Mouse (Mus musculus) frontal cortex, postnatal 10 days (tissue): ENCODE measurements around the gene Ahnak.
A peak's percentile ranks its signal among the peaks of the same experiment; 100 is the strongest.
"Not testable (repeated sequence)": the region's sequence is repeated elsewhere in the genome, so short reads cannot be mapped to it uniquely, and the experiment has no call there.

ENCODE experiments used
- DNase-seq, 2 experiments: peaks; one replicate each; pipeline ENCODE4 v3.0.0; 2022; ENCODE audit warnings: low spot score in 2 of 2, mixed read lengths in 1 of 2

Gene Ahnak

GRCm38 (mm10) chr19:8994813-8995607 is 5.9 kb downstream of the Ahnak start:
- DNase-seq, result no peak

GRCm38 (mm10) chr19:8996601-8997000 is 7.5 kb downstream of the Ahnak start:
- DNase-seq, result no peak

GRCm38 (mm10) chr19:8997546-8997945 is 8.5 kb downstream of the Ahnak start:
- peak; percentile 40 to 43 for DNase-seq

DNA sequence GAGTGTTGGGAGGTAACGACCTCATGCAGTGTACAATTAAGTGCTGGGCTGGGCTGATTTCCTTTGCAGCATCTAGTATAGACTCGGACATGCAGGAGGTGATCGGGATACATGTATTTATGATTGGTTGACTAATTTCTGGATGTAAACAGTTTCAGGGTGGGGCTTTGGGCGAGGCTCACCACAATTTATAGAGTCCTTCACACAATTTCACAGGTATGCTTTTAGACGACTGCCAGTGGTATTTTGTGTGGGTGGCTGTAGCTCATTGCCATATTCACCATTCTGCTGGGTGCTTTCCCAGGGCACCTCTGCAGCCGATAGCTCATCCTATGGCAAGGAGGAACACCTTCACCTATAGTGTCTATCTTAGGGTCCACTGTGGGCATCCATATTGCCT is 9.5 kb downstream of the Ahnak start:
- DNase-seq, result no peak

GRCm38 (mm10) chr19:8999223-8999622 is 10.1 kb downstream of the Ahnak start:
- no peak for DNase-seq

DNA sequence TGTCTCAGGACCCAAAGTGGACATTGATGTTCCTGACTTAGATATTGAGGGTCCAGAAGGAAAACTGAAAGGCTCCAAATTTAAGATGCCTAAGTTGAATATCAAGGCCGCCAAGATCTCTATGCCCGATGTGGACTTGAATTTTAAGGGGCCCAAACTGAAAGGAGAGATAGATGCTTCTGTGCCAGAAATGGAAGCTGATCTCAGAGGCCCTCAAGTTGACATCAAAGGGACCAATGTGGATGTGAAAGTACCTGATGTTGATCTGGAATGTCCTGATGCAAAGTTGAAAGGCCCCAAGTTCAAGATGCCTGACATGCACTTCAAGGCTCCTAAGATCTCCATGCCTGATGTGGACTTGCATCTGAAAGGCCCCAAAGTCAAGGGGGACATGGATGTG is 17.8 kb downstream of the Ahnak start:
- DNase-seq, result not testable (repeated sequence)

- no peak for DNase-seq
These were observed 30.2 kb downstream of the Ahnak start for GRCm38 (mm10) chr19:9019298-9019697.

DNA sequence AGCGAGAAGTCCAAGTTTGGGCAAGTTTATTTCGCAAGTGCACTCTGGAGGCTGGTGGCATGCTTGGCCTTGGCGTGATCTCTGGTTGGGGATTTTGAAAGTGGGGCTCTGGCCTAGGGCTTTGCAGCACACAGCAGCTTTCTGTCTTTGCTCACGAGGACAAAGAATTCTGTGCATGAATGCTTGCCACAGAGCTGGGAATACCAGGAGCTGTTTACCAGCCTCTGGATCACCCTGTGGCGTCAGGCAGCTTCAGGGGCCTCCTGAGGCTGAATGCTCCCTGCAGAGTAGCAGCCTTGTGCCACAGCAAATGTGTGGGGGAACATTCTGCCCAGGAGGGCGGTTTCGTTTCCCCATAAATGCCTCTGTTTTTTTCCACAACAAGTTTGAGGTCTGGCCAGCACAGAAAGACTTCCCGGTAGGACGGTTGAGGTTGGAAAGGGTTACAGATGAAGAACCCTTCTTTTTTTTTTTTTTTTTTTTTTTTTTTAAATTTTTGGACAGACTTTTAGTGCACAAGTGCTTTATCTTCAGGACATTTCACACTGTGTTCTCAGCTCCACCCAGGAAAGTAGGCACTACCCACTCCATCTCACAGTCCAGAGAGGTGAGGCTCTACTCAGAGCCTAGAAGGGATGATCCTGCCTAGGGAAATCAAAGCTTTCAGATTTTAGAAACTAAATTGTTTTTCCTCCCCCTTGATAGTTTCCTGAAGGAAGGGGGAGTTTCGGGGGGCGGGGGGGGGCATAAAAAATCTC is 34.1 kb downstream of the Ahnak start:
- DNase-seq, result peak in 1 of 2 experiments; percentile 14

DNA sequence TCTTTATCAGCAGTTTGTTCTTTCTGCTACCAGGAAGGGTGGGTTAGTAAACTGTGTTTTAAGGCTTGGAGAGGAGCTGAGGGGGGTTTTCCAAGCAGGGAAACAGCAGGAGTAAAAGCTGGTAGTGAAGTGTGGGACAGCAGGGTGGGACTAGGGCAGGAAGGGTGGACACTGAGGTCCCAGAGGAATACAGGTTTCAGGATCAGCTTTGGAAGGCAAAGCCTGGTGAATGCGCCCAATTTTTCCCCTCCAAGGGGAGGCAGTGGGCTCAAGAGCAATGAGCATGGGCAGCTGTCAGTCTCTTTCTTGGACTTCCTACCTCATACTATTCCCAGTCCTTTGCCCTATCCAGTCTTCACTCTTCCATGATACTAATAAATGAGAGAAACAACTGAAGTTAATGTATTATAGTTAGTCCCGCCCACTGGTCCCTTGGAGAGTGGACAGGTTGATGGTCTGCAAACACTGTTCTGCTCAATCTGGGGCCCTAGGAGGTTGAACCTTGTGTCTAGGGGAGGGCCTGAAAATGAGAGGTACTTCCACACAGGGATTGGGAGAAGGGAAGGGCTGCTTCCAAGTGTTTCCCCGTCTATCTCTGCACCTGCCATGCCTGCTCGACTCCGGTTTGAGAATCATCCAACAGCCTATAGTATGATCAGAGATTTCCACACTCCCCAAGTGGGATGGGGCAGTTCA is 36.6 kb downstream of the Ahnak start:
- no peak for DNase-seq

- no peak for DNase-seq
These were observed 37.5 kb downstream of the Ahnak start for GRCm38 (mm10) chr19:9026634-9027033.

GRCm38 (mm10) chr19:9027795-9028194 is 38.7 kb downstream of the Ahnak start:
- DNase-seq, result no peak

GRCm38 (mm10) chr19:9028375-9028774 is 39.3 kb downstream of the Ahnak start:
- DNase-seq, result no peak

GRCm38 (mm10) chr19:9029640-9030262 is 40.7 kb downstream of the Ahnak start:
- DNase-seq, result no peak

- no peak for DNase-seq
These were observed 43.5 kb downstream of the Ahnak start for GRCm38 (mm10) chr19:9032502-9033129.

DNA sequence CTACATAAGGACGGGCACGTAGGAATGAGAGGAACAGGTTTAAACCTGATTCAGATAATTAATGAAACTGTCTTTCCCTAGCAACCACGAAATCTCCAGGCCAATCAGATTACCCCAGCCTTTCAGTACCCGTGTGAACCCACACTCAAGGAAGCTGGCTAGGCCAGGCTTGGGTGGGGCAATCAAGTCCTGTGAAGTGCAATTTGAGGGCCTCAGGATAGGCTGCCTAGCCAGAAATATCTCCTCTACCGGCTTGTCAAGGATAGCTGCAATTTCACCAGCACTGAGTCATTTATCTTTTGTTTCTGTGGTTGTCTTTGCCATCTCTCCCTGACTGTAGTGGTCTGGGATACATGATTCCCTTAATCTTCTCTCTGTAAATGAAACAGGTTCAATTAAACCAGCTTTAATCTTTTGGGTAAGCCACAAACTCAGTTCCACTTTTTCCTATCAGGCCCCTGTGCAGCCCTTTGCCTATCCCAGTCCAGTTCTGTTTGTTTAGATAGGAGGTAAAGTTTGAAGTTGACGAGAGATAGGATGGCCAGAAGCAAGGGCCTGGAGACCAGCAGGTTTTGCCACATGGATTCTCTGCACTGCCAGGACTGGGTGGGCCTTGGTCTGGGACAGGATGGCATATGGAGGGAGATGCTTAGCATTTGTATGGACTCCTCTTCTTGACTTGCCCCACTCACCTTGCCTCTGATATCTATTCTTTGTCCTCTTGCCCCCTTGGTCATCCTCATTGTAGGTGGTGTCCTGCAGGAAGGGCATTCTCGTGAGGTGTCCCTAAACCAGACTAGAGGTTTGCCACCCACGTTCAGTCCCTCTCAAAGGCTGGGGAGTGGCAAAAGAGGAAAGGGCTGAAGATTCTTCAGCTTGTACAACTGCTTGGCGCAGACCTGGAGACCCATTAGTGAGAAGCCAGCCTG is 44.6 kb downstream of the Ahnak start:
- no peak for DNase-seq

GRCm38 (mm10) chr19:9034480-9034879 is 45.4 kb downstream of the Ahnak start:
- no peak for DNase-seq

DNA sequence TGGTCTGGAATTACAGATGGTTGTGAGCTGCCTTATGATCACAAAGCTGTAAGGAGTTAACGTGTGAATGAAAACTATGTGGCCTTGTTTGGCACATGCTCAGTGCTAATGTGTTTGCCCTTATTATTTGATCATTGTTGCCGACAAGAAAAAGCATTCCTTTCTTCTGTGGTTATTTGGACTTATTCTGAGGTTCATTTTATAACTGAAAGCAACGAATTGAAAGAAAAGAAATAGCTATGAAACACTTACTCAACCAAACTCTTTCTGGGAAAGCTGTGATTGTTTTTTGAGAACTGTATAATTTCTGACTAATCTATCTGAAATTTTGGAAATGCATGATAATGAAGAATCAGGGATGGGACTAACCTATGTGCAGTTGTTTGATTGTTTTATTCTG is 46.0 kb downstream of the Ahnak start:
- DNase-seq, result no peak

GRCm38 (mm10) chr19:9038136-9038535 is 49.1 kb downstream of the Ahnak start:
- DNase-seq, result no peak

DNA sequence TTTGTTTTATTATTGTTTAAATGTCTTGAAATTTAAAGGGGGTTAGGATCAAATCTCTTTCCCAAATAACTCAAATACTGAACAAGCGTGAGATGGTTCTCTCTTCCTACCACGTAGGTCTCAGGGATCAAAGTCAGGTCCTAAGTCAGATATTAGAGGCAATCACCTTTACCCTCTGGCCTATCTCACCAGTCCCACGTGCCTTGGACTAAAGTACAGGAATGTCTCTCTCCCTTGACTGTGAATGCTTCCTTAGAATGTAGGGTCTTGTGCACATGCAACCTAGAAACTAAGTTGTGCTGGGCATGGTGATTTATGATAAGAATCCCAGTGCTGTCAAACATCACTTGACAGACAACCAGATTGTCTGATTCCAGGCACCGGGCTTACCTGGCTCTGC is 50.2 kb downstream of the Ahnak start:
- DNase-seq, result no peak

DNA sequence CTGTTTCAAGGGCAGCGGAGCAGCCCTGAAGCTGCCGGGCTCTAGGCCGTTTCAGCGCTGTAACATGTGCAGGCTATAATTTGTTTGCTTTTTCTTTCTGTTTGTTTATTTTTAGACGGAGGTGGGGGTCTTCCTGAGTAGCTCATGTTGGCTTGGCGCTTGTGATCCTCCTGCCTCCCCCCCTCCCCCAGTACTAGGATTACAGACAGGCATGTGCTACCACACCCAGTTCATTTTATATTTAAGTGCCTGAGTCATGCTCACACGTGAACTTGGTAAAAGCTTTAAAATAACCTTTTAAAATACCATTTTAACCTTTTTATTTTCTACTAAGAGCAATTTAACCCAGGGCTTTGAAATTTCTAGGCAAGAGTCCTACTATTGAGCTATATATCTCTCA is 50.8 kb downstream of the Ahnak start:
- no peak for DNase-seq
